Mouse (Mus musculus): ENCODE results near the gene Rps6kl1.

Rps6kl1 gene

DNA sequence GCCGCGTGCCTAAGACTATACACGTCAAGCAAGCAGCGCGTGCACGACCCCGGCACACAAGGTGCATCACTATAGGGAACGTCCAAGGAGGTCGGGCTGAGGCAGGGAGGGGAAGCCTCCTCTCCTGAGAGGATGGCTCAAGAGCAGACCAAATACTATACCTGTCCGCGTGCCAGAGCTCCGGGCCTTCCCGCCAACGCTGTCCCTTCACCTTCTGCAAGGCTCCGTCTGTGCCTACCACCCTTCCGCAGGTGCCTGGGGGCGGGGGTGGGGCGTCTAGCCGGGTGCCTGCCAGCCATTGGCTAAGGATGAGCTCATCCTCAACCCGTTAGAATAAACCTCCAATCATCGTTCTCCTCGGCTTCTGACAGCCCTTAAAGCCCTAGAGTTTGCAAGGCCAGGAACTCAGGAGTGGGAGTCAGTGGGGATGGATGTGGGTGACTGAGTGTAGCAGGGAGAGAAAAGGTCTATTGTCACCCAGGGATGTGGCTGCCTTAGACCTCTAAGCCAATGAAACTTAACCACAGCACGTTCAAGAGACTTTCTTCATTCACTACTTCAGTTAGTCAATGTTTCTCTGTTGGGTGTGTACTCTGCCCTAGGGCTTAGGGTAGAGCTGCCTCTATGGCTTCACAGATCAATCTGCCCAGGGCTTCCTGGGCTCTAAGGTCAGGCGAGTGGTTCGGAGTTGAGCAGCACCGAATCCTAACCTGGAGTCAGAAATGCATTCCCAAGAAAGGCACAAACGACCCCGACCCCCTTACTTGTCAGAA, at the start of gene Rps6kl1:
Gene Rps6kl1, minus strand, starts transcription at position 263 of the 773 bp plus-strand sequence.
- in situ Hi-C loops (cut with MboI, MseI) = loop anchor here (25.0 kb wide), 1 partner anchor 136 kb away; the partner anchor contains the start of genes Acyp1 and Zc2hc1c

DNA sequence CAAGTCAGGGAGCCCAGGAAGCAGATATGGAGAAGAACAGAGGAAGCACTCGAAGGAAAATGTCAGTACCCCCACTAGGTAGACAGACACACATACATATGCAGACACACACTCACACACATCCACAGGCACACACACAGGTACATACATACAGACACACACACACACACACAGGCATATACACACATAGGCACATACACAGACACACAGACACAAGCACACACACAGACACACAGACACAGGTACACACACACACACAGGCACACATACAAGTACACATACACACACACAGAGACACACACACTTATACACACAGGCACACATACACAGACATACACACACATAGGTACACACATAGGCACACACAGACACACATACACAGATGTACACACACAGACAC, 48.9 kb upstream of the Rps6kl1 start:
- in situ Hi-C loops (cut with MboI, MseI) = no loop called here

DNA sequence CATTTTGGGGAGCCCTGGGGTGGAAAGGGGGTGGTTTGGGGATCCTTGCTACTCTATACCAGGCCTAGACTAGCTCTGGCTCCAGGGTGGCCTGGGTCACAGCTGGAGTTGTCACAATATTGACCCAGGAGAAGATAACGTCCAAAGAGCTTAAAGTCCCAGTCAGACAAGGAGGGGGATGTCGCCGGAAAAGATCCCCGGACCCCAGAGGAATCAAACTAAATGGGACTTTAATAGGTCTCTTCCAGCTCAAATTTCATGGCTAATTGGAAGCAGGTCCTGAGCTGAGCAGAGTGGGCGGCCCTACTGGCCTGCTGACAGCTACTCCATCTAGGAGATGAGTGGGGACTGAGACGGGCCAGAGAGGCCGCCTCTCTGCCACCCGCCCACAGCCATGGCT, 46.9 kb upstream of the Rps6kl1 start:
- in situ Hi-C loops (cut with MboI, MseI) = no loop called here

DNA sequence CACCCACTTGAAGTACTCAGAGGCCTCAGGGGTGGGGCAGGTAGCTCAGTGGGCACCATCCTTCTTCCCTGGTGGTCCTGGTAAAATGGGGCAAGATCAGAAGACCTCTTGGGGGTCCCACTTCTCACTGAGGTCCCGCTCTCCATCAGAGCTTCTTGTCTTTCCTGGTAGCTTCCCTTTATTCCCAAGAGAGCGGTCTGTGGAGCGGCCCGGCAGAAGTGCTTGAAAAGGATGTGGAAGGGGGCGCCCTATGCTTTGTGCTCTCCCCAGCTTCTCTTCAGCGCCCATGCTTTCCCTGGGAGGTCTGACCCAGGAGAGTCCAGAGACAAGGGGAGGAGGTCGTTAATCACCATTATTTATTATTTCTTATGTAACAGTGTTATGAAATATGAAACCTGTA, 46.3 kb upstream of the Rps6kl1 start:
- in situ Hi-C loops (cut with MboI, MseI) = no loop called here

DNA sequence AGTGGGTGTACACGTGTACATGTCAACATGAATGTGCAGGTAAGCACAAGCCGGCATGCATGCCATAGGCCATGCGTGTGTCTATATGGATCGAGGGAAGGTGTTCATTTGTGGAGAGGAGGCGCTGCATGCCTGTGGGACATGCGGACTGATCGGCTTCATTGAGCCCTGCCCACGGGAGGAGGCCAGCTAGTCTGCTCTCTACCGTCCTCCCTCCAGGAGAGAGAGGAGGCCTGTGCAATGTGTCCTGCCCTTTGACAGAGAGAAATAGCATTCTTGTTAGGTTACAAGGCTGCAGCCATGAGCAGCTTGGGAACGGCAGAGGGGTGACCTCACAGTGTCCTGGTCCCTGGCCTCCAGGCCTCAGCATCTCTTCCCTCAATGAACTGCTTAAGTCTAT, 45.1 kb upstream of the Rps6kl1 start:
- in situ Hi-C loops (cut with MboI, MseI) = no loop called here

DNA sequence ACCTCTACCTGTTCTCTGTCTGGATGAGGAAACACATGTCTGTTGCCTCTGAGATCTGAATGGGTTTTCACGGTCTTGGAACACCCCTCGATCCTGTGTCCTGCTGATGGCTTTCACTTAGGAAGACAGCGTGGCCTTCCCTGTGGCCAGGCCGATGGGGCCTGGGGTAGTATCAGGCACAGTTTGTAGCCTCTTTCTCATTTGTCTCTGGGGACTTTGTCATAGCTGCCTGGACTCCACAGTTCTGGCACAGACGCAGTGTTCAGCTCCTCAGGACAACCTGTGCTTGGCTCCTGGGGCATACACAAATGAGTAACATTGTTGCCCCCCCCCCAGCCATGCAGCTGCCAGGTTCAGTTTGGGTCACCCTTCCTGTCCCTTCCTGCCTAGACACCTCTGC, 44.0 kb upstream of the Rps6kl1 start:
- in situ Hi-C loops (cut with MboI, MseI) = no loop called here

DNA sequence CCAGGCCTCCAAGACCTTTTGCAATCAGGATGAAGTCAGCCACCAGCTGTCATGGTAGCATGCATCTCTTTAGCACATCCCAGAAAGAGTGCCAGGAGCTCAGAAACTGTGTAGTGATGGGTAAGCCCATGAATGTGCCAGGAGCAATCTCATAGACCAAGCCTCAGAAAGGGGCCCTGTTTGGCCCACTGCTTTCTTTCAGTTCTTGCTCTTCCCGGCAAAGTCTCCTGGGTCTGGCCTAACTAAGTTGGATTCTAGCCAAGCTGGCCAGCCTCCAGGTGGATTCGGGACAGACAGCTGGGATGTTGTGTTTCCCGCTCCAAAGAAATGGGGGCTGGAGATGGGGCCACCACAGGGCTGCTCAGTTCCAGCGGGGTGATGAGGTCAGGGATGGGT, 43.6 kb upstream of the Rps6kl1 start:
- in situ Hi-C loops (cut with MboI, MseI) = no loop called here

DNA sequence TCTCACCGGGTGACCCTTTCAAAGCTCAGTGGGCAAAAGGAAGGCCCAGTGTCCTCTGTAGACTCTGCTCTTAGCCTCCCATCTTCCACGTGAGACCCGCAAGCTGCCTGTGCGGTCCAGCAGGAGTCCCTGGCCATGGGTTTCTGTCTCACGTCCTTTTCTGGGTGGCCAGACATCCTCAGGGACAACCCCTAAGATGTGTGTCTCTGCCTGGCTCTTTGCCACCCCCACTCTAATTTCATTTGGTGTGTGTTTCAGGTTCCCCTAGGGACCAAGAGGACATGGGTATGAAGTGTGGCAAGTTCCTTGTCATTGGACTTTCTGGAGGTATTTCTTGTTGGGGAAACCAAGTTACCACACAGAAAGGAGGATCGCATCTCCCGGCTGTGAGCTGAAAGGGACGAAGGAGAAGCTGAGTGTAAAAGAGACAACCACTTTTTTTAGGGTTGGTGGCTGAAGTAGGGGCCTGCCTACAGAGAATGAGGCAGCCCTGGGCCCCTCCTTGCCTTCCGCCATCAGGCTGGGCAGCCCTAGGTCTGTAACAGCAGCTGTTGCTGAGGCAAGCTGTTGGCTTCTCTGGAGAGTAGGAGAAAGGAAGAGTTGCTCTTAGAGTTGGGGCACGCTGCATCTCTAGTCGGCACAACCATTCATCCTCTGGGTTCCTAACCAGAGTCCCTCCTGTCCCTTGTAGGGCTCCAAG, 43.0 kb upstream of the Rps6kl1 start:
- in situ Hi-C loops (cut with MboI, MseI) = no loop called here

DNA sequence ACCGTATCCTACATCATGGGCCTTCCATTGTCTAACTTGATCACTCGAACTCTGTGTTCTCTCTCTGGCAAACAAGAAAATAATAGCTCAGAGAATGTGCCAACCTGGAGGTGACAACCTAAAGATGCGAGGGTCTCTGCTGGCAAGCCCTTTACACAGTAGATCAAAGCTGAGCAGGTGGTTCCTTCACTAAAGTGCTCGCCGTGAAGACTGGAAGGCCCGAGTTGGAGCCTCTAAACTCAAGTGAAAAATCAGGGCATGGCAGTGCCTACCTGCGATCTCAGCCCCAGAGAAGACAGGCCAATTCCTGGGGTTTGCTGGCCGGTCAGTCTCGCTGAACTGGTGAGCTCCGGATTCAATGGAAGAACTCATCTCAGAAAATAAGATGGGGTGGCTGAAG, 42.1 kb upstream of the Rps6kl1 start:
- in situ Hi-C loops (cut with MboI, MseI) = no loop called here

DNA sequence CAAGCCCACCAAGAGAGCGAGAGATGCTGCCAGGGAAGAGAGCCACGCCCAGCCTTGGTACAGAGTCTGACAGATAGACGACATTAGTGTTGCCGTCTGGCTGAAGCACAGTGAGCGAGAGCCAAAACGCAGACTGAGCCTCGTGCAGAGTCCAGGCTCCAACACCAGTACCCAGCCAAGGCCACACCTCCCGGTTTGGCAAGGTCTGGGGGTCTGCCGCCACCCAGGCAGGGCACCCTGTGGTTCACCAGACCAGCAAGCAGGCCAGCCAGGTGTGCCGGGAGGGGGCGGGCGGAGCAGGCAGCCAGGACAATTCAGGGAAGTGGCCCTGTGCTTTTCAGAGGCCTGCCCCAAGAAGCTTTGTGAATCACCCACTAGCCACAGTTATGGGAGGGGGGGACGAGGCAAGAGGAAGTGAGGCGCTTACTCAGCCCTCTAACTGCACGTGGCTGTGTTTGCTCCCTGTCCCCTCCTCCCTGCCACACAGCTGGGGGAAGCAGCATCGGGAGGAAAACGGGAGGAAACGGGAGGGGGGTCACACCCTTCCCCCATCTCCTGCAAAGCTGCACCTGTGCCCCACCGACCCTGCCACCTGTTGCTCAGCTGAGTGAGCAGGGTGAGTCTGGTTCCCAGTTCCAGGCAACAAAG, 41.5 kb upstream of the Rps6kl1 start:
- in situ Hi-C loops (cut with MboI, MseI) = no loop called here

DNA sequence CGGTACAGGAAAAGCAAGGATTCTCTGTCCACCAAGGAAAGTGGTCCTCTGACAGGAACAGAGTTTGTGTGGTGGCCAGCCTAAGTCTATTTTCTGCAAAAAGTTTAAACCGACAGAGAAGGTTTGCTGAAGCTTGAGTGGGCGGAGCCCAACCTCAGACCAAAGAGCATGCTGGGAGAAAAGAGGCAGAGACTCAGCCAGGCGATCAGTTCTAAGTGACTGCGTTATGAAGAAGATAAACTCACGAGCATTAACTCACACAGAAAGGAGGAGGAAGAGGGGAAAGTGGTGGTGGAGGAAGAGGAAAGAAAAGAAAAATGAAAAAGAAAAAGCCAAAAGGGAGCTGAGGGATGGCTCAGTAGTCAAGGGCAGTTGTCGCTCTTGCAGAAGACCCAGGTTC, 39.2 kb upstream of the Rps6kl1 start:
- in situ Hi-C loops (cut with MboI, MseI) = no loop called here

DNA sequence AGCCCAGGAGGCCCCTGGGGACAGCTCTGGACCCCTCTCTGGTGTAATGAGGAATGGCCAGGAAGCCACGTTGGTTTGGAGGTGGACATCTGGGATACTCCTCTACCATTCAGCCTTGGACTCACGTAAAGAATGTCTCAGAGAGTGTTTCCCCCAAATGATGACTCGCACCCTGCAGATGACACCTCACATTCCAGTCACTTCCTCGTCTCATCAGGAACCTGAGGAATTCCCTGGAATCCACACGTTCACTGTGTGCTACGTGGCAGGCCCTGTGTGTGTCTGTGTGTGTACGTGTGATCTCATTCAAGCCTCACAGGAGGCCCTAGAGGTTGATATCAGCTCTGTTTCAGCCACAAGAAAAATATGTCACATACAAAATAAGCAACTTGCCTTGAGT, 35.3 kb upstream of the Rps6kl1 start:
- in situ Hi-C loops (cut with MboI, MseI) = loop anchor here (10.0 kb wide), 1 partner anchor 382 kb away; no protein-coding TSS in a partner anchor

DNA sequence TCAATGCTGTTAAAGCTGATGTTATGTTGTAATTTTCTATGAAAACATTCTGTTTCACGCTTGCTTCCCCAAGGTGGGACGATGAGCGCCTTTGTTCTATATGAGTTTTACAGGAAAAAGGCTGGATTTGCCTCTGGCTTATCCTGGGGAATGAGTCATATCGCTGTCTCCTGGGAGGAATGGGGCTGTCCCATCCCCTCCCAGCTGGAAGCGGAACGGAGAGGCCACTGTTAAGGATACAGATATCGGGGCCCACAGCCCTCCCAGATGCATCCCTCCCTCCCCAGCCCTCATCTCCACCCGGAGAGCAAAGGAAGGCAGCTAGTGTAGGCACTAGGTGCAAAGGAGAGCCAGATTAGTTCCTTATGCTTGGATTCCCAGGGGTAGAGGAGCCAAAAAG, 34.7 kb upstream of the Rps6kl1 start:
- in situ Hi-C loops (cut with MboI, MseI) = loop anchor here (10.0 kb wide), 1 partner anchor 381 kb away; no protein-coding TSS in a partner anchor

DNA sequence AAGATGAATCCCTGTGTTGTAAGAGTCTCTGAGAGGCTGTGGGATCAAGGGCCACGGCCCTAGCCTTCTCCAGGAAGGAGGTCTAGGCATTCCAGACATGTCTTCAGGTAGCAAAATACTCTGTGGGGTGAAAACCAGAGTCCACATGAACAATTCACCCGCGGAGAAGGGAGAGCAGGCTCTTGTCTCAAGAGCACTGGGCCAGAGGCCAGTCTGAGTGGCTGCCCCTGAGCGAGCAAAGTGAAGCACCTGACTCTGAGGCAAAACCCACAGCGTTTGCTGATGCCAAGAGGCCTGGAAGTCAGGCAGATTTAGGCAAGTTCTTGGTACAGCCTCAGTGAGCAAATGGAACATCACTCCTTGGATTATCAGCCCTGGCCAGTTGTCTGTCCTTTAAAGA, 33.1 kb upstream of the Rps6kl1 start:
- in situ Hi-C loops (cut with MboI, MseI) = loop anchor here (10.0 kb wide), 1 partner anchor 379 kb away; no protein-coding TSS in a partner anchor

DNA sequence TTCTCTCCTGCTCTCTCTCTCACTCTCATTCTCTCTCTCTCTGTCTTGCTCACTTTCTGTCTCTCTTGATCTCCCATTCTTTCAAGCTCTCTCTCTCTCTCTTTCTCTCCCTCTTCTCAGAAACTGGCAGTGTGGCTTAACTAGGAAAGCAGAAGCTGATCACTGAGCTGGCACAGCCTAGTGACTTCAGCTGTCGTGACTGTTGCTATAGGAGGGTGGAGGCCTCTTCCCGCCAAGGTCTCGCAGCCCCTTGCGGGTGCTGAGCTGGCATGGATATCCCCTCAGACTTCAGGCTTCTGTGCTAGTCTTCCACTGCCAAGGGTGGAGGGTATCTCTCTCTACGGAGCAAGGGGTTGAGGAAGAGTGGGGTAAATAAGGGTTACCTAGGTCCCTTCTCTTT, 31.8 kb upstream of the Rps6kl1 start:
- in situ Hi-C loops (cut with MboI, MseI) = loop anchor here (10.0 kb wide), 1 partner anchor 378 kb away; no protein-coding TSS in a partner anchor

DNA sequence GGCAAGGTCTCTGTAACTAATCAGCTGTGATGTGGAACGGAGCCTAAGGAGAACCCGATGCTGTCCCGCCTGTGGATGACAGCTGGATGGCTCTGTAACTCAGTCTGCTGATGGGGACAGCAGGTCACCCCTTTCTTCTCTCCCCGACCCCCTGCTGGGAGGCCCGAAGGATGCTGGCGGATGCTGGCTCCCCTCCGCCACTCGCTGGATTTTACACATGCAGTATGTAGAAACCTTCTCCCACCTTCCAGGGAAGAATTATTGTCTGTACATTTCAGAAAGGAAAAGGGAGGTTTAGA, 31.2 kb upstream of the Rps6kl1 start:
- in situ Hi-C loops (cut with MboI, MseI) = loop anchor here (10.0 kb wide), 1 partner anchor 377 kb away; no protein-coding TSS in a partner anchor

DNA sequence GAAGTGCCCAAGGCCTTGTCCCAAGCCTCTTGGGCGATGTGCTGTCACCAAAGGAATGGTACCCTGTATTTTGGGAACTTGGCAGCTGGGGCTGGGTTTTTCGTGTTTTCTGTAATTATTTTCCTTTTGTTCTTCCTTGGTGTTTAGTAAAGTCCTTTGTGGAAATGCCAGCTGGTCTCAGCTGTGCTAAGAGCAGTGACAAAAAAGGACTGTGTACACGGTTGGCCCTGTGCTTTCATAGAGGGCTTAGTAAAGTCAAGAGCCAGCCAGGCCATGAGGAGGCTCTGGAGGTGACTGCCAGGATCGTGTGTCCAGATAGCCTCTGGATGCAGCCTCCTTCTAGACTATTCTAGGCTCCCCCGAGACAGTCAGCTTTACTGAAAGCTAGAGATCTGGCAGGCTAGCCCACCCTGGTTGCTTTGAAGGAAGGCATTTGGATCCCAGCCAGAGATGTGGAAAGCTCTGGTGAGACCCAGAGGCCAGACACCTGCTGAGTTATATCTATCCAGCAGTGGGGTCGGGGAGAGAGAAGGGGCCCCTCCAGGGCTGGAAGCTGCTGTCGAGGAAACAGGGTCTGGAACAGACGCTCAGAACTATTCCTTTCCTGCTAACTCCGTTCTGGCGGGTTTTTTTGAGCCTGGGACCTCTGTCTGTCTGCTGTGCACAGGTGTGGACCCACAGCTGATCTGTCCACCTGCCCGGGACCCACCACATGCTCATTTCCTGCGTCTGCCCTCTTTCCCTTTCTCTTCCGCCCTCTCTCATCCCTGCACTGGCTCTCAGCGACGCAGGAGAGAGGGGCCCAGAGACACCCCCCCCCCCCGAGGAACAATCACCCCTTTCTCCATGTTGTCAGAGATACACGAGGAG, 30.6 kb upstream of the Rps6kl1 start:
- in situ Hi-C loops (cut with MboI, MseI) = loop anchor here (10.0 kb wide), 1 partner anchor 377 kb away; no protein-coding TSS in a partner anchor

DNA sequence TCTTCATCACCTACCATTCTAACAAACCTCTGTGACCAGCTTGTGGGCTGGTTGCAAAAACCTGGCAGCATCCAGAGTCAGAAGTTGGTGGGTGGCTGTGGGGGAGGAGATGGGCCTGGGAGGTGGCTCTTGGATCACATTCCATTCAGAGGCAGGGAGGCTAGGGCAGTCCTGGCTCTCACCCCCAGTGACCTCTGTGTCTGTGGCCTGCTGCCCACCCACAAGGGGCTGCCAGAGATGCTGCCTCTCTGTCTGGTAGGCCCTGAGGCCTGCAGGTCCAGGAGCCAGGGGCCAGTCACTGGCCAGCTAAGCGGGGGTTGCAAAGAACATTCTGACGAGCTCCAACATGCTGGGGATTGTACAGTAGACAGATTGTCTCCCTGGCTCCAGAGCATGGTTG, 27.2 kb upstream of the Rps6kl1 start:
- in situ Hi-C loops (cut with MboI, MseI) = loop anchor here (10.0 kb wide), 1 partner anchor 817 kb away; no protein-coding TSS in a partner anchor

DNA sequence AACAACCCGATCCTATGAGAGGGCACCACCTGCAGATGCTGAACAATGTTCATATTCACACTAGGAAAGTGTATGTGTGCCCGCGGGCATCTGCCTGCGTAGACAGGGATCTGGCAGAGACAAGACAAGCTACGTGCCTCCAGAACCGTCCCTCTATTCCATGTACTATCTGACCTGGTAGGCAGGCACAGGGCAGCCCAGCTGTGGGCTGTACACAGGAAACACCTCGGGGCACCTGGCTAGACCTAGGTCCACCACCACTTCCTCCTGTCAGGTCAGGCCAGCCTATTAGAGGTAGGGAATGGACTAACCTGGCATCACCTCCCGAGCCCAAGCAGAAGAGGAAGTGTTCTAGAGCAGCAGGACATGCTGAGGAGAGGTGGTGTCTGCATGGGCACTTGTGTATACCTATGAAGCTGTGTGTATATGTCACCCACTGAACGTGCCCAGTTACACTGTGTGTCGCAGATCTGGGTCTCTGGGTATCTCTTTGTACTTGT, 26.7 kb upstream of the Rps6kl1 start, which contains the start of gene Pgf:
Gene Pgf, minus strand, starts transcription at position 51 of the 500 bp plus-strand sequence.
- in situ Hi-C loops (cut with MboI, MseI) = loop anchor here (10.0 kb wide), 1 partner anchor 817 kb away; no protein-coding TSS in a partner anchor

DNA sequence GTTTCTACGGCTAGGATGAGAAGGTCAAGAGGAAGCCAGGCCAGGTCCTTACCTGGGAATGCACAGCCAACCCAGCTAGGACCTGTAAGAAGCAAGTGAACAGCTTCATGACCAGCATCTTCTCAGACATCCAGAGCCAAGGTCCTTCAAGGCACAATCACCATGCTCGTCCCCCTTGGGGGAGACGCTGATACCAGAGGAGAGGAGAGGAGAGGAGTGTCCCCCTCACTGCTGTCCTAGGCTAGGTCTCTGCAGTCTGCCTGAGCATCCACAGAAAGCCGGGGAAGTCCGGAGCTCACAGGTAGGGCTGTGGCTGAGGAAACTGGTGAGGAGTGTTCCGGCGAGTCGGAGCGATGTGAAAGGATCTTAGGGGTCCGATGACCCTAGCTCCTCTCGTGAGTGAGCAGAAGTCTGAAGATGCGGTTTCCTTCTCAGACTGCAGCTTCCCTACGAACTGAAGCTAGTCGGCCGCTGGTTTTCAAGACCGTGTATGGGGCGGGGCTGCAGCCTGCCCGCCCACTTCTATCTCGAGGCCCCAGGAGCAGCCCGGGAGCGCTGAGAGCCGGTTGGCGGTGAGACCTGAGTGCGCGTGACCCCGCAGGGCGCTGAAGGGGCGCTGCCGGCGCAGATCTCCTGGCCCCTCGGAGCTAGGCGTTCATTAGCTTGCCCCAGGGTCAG, 25.9 kb upstream of the Rps6kl1 start:
- in situ Hi-C loops (cut with MboI, MseI) = loop anchor here (10.0 kb wide), 1 partner anchor 818 kb away; no protein-coding TSS in a partner anchor
